ENCODE assay signal across 8 mouse cellular contexts in the genomic region with DNA sequence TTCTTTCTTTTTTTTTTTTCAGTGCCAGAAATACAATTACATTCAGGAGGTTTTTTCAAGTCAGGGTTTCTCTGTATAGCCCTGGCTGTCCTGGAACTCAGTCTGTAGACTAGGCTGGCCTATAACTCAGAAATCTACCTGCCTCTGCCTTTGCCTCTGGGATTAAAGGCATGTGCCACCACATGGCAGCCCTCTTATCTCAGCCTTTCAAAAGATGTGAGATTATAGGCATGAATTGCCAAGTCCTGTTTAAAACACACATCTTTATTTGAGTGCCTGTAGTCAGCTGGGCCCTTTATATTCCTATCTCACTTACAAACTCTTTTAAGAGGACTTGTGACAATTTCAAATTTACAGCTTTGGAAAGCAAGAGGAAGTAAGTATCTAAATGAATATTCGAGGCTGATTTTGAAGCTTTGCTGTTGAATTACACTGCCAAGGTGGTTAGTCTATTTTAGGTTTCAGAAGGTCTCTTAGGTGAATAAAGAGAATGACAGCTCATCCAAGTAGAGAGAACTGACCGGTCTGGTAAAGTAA. TPM values are rescaled to one million over a fixed set of nuclear protein-coding genes. Genes with fewer than 3 reads are reported as not detected.
DNase-seq lines count a peak whose midpoint lies in the region; ATAC-seq lines count a peak whose summit lies in the region.

No protein-coding gene starts in this region.

- H3K4me2 ChIP-seq in limb, embryonic 15.5 days: peak overlapping the region; percentile 37
- H3K4me2 ChIP-seq in stomach, embryonic 15.5 days: peak overlapping the region; percentile 70

- peak overlapping the region; percentile 98 for H3K4me3 ChIP-seq in heart, embryonic 10.5 days
- H3K4me3 ChIP-seq in megakaryocyte, embryonic 14.5 days (replicated peaks): peak overlapping the region; percentile 96
- no peak overlapping the region for H3K4me3 ChIP-seq in limb, embryonic 15.5 days
- H3K4me3 ChIP-seq in stomach, embryonic 15.5 days (replicated peaks): no peak overlapping the region

- intact Hi-C loops in heart, postnatal 36 days (cut with DNase I): loop anchor here (5.0 kb wide), 2 partner anchors 136 to 236 kb away; partner anchors contain the start of genes Eif2s2, Raly and a

- no peaks in the 10 kb centered on the region for H3K27me3 ChIP-seq in heart, embryonic 10.5 days (ENCODE audit: insufficient read depth, poor library complexity, severe bottlenecking)
- no peaks in the 10 kb centered on the region for H3K27me3 ChIP-seq in megakaryocyte, embryonic 14.5 days (replicated peaks)
- no peaks in the 10 kb centered on the region for H3K27me3 ChIP-seq in limb, embryonic 15.5 days
- no peaks in the 10 kb centered on the region for H3K27me3 ChIP-seq in stomach, embryonic 15.5 days (replicated peaks)

- no peak overlapping the region for H3K9ac ChIP-seq in limb, embryonic 15.5 days
- no peak overlapping the region for H3K9ac ChIP-seq in stomach, embryonic 15.5 days

- peak overlapping the region; percentile 95 for H3K27ac ChIP-seq in heart, embryonic 10.5 days
- no peak overlapping the region for H3K27ac ChIP-seq in limb, embryonic 15.5 days
- peak overlapping the region; percentile 62 for H3K27ac ChIP-seq in stomach, embryonic 15.5 days

- DNase-seq in heart, embryonic 10.5 days (ENCODE audit: low spot score): no peak
- no peak for DNase-seq in heart, postnatal 36 days
- DNase-seq in right cerebral cortex, postnatal 36 days (ENCODE audit: low spot score in 2 of 2): no peak
- no peak for DNase-seq in cerebellum, postnatal 25 days

- H3K36me3 ChIP-seq in heart, embryonic 10.5 days: peaks cover 9% of the 10 kb centered on the region
- H3K36me3 ChIP-seq in megakaryocyte, embryonic 14.5 days (replicated peaks; ENCODE audit: low read length): peaks cover 9% of the 10 kb centered on the region
- H3K36me3 ChIP-seq in limb, embryonic 15.5 days: peaks cover 8% of the 10 kb centered on the region
- no peaks in the 10 kb centered on the region for H3K36me3 ChIP-seq in stomach, embryonic 15.5 days

- H3K9me3 ChIP-seq in heart, embryonic 10.5 days: no peaks in the 10 kb centered on the region
- H3K9me3 ChIP-seq in megakaryocyte, embryonic 14.5 days: no peaks in the 10 kb centered on the region
- H3K9me3 ChIP-seq in limb, embryonic 15.5 days: no peaks in the 10 kb centered on the region
- H3K9me3 ChIP-seq in stomach, embryonic 15.5 days: no peaks in the 10 kb centered on the region

- ATAC-seq in megakaryocyte, adult 5-6 weeks (ENCODE audit: poor library complexity, severe bottlenecking): no peak
- ATAC-seq in limb, embryonic 15.5 days (ENCODE audit: insufficient number of reproducible peaks, low FRiP score, low TSS enrichment, low read depth): no peak
- no peak for ATAC-seq in stomach, embryonic 15.5 days (ENCODE audit: insufficient read depth, low FRiP score, low read depth)

- WGBS in heart, embryonic 10.5 days: 84% methylated on average over 2 of the region's 2 CpGs
- WGBS in limb, embryonic 15.5 days: 65% methylated on average over 2 of the region's 2 CpGs
- WGBS in stomach, embryonic 15.5 days: 60% methylated on average over 2 of the region's 2 CpGs

- peaks cover 33% of the 10 kb centered on the region for H3K4me1 ChIP-seq in heart, embryonic 10.5 days
- peaks cover 33% of the 10 kb centered on the region for H3K4me1 ChIP-seq in megakaryocyte, embryonic 14.5 days
- peaks cover 16% of the 10 kb centered on the region for H3K4me1 ChIP-seq in limb, embryonic 15.5 days
- peaks cover 14% of the 10 kb centered on the region for H3K4me1 ChIP-seq in stomach, embryonic 15.5 days

RNA-seq across cellular contexts. Expression of gene Chmp4b, which starts 4.4 kb away (rescaled TPM):
- polyA plus RNA-seq in heart, embryonic 10.5 days (2016; fragmentation: Nextera tagmentation; extraction: Ambion mirVana): 13.5 and 17.4 TPM in 2 replicates
- total RNA-seq in heart, postnatal 36 days (2021): 100 to 1,000 TPM; 113 to 124 TPM
- 131 and 221 TPM in 2 replicates for polyA plus RNA-seq in megakaryocyte, embryonic 14.5 days (2012; ENCODE audit: insufficient read depth, low replicate concordance)
- total RNA-seq in megakaryocyte, adult 5-6 weeks (2015): 117 and 122 TPM in 2 replicates
- 166 and 187 TPM in 2 replicates for total RNA-seq in megakaryocyte, adult 5-6 weeks (2017)
- polyA plus RNA-seq in limb, embryonic 15.5 days (2015; fragmentation: Nextera tagmentation; extraction: Ambion mirVana): 31.6 and 36.9 TPM in 2 replicates
- polyA plus RNA-seq in stomach, embryonic 15.5 days (2015; fragmentation: Nextera tagmentation; extraction: Ambion mirVana): 35.9 and 40.0 TPM in 2 replicates

RNA-seq across cellular contexts. Expression of gene 4930519P11Rik, which starts 42.7 kb away (rescaled TPM):
- polyA plus RNA-seq in heart, embryonic 10.5 days (2016; fragmentation: Nextera tagmentation; extraction: Ambion mirVana): 0.32 and 0.69 TPM in 2 replicates
- not detected for total RNA-seq in heart, postnatal 36 days (2021)
- polyA plus RNA-seq in megakaryocyte, embryonic 14.5 days (2012; ENCODE audit: insufficient read depth, low replicate concordance): 1.6 and 14.8 TPM in 2 replicates
- 2.7 TPM in 1 of 2 replicates, not detected in the other for total RNA-seq in megakaryocyte, adult 5-6 weeks (2015)
- 0.85 TPM in 1 of 2 replicates, not detected in the other for total RNA-seq in megakaryocyte, adult 5-6 weeks (2017)
- polyA plus RNA-seq in limb, embryonic 15.5 days (2015; fragmentation: Nextera tagmentation; extraction: Ambion mirVana): 0.67 TPM in 1 of 2 replicates, not detected in the other
- 0.30 and 0.78 TPM in 2 replicates for polyA plus RNA-seq in stomach, embryonic 15.5 days (2015; fragmentation: Nextera tagmentation; extraction: Ambion mirVana)

RNA-seq across cellular contexts. Expression of gene Zfp341, which starts 42.8 kb away (rescaled TPM):
- polyA plus RNA-seq in heart, embryonic 10.5 days (2016; fragmentation: Nextera tagmentation; extraction: Ambion mirVana): 0.87 and 0.95 TPM in 2 replicates
- total RNA-seq in heart, postnatal 36 days (2021): 1 to 10 TPM; 3.0 to 3.4 TPM
- 4.0 and 4.4 TPM in 2 replicates for polyA plus RNA-seq in megakaryocyte, embryonic 14.5 days (2012; ENCODE audit: insufficient read depth, low replicate concordance)
- 2.2 and 2.3 TPM in 2 replicates for total RNA-seq in megakaryocyte, adult 5-6 weeks (2015)
- total RNA-seq in megakaryocyte, adult 5-6 weeks (2017): 1.5 and 1.8 TPM in 2 replicates
- 1.2 and 1.5 TPM in 2 replicates for polyA plus RNA-seq in limb, embryonic 15.5 days (2015; fragmentation: Nextera tagmentation; extraction: Ambion mirVana)
- 0.83 and 0.88 TPM in 2 replicates for polyA plus RNA-seq in stomach, embryonic 15.5 days (2015; fragmentation: Nextera tagmentation; extraction: Ambion mirVana)

RNA-seq across cellular contexts. Expression of gene Pxmp4, which starts 52.4 kb away (rescaled TPM):
- 19.9 and 21.5 TPM in 2 replicates for polyA plus RNA-seq in heart, embryonic 10.5 days (2016; fragmentation: Nextera tagmentation; extraction: Ambion mirVana)
- 10 to 100 TPM; 27.8 to 28.3 TPM for total RNA-seq in heart, postnatal 36 days (2021)
- polyA plus RNA-seq in megakaryocyte, embryonic 14.5 days (2012; ENCODE audit: insufficient read depth, low replicate concordance): 8.5 and 10.5 TPM in 2 replicates
- total RNA-seq in megakaryocyte, adult 5-6 weeks (2015): 21.9 and 24.2 TPM in 2 replicates
- 24.4 and 27.1 TPM in 2 replicates for total RNA-seq in megakaryocyte, adult 5-6 weeks (2017)
- 30.8 and 32.3 TPM in 2 replicates for polyA plus RNA-seq in limb, embryonic 15.5 days (2015; fragmentation: Nextera tagmentation; extraction: Ambion mirVana)
- 26.8 and 30.2 TPM in 2 replicates for polyA plus RNA-seq in stomach, embryonic 15.5 days (2015; fragmentation: Nextera tagmentation; extraction: Ambion mirVana)

Comparison
In these comparisons a context has a peak if more than half of its experiments do, and no peak if none do; other contexts are left out.
1. H3K4me3 ChIP-seq: peak in heart, embryonic 10.5 days (single experiment) and megakaryocyte, embryonic 14.5 days (single experiment); none in limb, embryonic 15.5 days (single experiment) and stomach, embryonic 15.5 days (single experiment).